Mouse (Mus musculus) midbrain, embryonic 14.5 days (tissue): ENCODE results near the gene Ankfy1. TPM values are rescaled to one million over a fixed set of nuclear protein-coding genes. Genes with fewer than 3 reads are reported as not detected.

Source experiments
- ATAC-seq: fragments of 200-750 bp; cut with Nextera tagmentation; 2 replicates; pipeline ENCODE4 v1.8.0; 2017; ENCODE audit warnings: moderate number of reproducible peaks, moderate library complexity; ENCODE audit not compliant: low FRiP score, low TSS enrichment
- DNase-seq: peaks from one replicate; pipeline ENCODE4 v3.0.0-alpha.2; 2015
- H3K27ac ChIP-seq: fragments of 300-500 bp; sonication (generic); replicated peaks from 2 replicates; pipeline ENCODE4 v1.5.1; 2014; ENCODE audit warnings: mild to moderate bottlenecking, low read depth, low read length, moderate library complexity
- H3K27me3 ChIP-seq: fragments of 300-500 bp; sonication (generic); 2 replicates; pipeline ENCODE4 v1.6.1; 2014; ENCODE audit warnings: low read length, control low read depth, mixed read lengths; ENCODE audit not compliant: control insufficient read depth, insufficient read depth
- H3K36me3 ChIP-seq: fragments of 300-500 bp; sonication (generic); 2 replicates; pipeline ENCODE4 v1.6.1; 2014; ENCODE audit warnings: low read length, control low read depth; ENCODE audit not compliant: control insufficient read depth, insufficient read depth
- H3K4me1 ChIP-seq: fragments of 300-500 bp; sonication (generic); 2 replicates; pipeline ENCODE4 v1.6.1; 2014; ENCODE audit warnings: mild to moderate bottlenecking, antibody characterized with exemption, low read length, control low read depth; ENCODE audit not compliant: control insufficient read depth, insufficient read depth
- H3K4me2 ChIP-seq: fragments of 300-500 bp; sonication (generic); 2 replicates; pipeline ENCODE4 v1.6.1; 2014; ENCODE audit warnings: mild to moderate bottlenecking, low read length, moderate library complexity
- H3K4me3 ChIP-seq: fragments of 300-500 bp; sonication (generic); replicated peaks from 2 replicates; pipeline ENCODE4 v1.5.1; 2014; ENCODE audit warnings: low read depth, low read length
- H3K9ac ChIP-seq: fragments of 300-500 bp; sonication (generic); replicated peaks from 2 replicates; pipeline ENCODE4 v1.6.1; 2014; ENCODE audit warnings: mild to moderate bottlenecking, low read length, moderate library complexity
- H3K9me3 ChIP-seq: fragments of 300-500 bp; sonication (generic); 2 replicates; pipeline ENCODE4 v1.6.1; 2016; ENCODE audit warnings: low read length, control low read depth, mixed read lengths; ENCODE audit not compliant: control insufficient read depth
- WGBS: fragments of 180-500 bp; shearing (Covaris S2); extraction: QIAGEN DNeasy Blood & Tissue Kit; methylation state at CpG from one replicate; pipeline ENCODE4 v1.1.7; 2014; 5-methylcytosine and 5-hydroxymethylcytosine counted together
- polyA plus RNA-seq: library from polyadenylated mRNA; unstranded; fragments of >200 nt; fragmentation: Nextera tagmentation; extraction: Ambion mirVana; gene quantifications from 2 replicates; pipeline ENCODE4 v1.2.1, GENCODE M21; 2014

Ankfy1 gene
- 26.7 and 40.0 TPM in 2 replicates for polyA plus RNA-seq

DNA sequence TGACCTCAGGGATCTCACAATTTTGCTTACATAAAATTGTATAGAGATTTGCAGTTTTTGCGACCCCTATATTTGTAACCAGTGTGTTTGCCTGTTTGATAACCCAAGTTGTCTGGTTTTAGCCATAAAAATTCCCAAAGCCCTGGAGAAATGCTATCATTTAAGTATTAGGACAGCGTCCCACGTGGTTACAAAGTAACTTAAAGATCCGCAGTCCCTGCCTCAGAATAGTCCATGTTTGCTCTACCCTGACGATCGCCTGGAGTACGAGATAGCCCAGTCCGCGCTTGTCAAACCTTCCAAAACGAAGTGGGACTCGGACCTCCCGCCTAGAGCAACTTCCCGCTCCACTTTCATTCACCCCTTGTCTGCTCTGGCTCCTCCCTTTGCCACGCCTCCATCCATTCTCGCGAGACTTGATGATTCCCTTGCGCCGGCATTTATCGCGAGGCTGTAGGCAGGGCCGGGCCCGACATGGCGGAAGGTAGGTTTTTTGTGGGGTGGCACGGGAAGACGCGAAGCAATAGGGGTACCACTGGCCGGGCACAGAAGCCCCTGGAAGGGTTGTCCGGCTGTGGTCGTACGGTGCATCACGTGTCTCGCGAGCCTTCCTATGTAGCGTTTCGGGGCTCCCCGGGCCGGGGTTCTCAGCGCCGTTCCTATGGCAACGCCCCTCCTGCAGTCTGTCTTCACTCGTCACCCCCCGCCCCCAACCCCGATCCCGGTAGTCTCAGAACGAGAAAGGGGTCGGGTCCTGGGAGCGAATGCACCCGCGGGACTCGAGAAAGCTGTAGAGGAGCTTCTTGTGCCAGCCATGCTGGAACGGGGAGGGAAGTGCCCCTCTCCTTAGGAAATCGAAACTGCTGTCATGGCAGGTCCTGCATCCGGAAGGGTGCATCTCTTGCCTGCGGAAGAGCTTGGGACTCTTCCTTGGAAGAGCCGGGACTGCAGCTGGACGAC, at the start of gene Ankfy1:
Gene Ankfy1 (plus strand): TSS at position 456 of the 960 bp plus-strand sequence.
- peak; percentile 98 for ATAC-seq
- H3K4me1 ChIP-seq, result peaks cover 12% of the 10 kb centered on the region
- under 1% methylated on average over 56 of the region's 56 CpGs for WGBS
- peak within 1 kb of the TSS; percentile 87 for H3K4me2 ChIP-seq
- no peaks in the 10 kb centered on the region for H3K27me3 ChIP-seq
- peak within 1 kb of the TSS; percentile 92 for H3K9ac ChIP-seq
- H3K4me3 ChIP-seq, result peak within 1 kb of the TSS; percentile 70
- H3K9me3 ChIP-seq, result no peaks in the 10 kb centered on the region
- no peaks in the 10 kb centered on the region for H3K36me3 ChIP-seq
- DNase-seq, result peak; percentile 98
- peak within 1 kb of the TSS; percentile 92 for H3K27ac ChIP-seq

DNA sequence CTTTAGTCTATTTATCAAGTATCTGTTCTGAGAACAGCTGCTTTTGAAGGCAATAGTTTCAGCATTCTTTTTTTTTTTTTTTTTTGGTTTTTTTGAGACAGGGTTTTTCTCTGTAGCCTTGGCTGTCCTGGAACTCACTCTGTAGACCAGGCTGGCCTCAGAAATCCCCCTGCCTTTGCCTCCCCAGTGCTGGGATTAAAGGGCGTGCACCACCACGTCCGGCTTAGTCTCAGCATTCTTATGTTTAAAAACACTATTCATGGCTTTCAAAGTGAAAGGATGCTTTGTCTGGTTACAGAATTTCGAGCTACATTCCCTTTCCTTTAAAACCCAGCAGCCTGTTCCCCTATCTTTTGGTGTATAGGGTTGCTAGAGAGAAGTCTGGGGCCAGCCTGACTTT, 47.1 kb upstream of the Ankfy1 start:
- DNase-seq, result no peak
- ATAC-seq, result no peak
- H3K36me3 ChIP-seq, result no peaks in the 10 kb centered on the region
- H3K4me2 ChIP-seq, result no peak overlapping the region
- WGBS, result 8% methylated on average over 4 of the region's 4 CpGs
- no peak overlapping the region for H3K4me3 ChIP-seq
- no peak overlapping the region for H3K27ac ChIP-seq
- H3K27me3 ChIP-seq, result no peaks in the 10 kb centered on the region
- H3K9ac ChIP-seq, result no peak overlapping the region
- no peaks in the 10 kb centered on the region for H3K9me3 ChIP-seq
- no peaks in the 10 kb centered on the region for H3K4me1 ChIP-seq

DNA sequence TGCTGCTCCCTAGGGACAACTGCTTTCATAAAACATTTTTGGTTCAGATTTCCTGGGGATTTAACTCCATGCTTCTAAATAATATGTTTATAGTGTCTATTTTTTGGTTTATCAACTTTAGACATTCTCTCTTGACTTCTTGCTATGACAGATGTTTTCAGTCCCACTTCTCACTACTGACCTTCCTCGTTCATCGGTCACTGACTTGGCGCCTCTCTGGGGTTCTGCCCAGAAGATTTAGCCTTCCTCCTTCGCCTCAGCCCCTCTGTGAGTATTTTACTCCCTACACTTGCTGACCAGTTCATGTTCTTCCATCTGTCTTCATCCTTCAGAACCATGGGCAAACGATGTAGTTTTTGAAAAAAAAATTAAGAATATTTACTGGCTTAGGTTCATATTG, 44.4 kb upstream of the Ankfy1 start:
- Histone ChIP-seq H3K9ac (no peak overlapping the region), H3K27ac (no peak overlapping the region), H3K4me3 (no peak overlapping the region), H3K4me2 (no peak overlapping the region), H3K36me3 (no peaks in the 10 kb centered on the region), H3K9me3 (no peaks in the 10 kb centered on the region), H3K4me1 (no peaks in the 10 kb centered on the region), H3K27me3 (no peaks in the 10 kb centered on the region)
- WGBS, result 93% methylated on average over 5 of the region's 5 CpGs
- no peak for DNase-seq
- no peak for ATAC-seq

DNA sequence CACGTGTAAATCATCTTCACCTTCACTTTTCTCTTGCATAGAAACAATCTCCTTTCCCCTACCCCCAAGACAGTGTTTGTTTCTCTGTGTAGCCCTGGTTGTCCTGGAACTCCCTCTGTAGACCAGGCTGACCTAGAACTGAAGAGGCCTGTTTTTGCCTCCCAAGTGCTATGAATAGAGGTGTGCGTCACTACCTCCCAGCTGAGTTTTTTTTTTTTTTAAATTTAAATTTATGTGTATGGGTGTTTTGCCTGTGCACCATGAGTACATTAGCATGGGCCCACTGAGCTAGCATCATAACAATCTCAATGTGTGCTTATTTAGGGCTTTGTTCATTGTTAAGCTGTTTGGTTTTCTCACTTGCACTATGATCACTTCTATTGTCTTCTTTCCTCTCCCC, 39.5 kb upstream of the Ankfy1 start:
- Histone ChIP-seq H3K27ac (no peak overlapping the region), H3K27me3 (no peaks in the 10 kb centered on the region), H3K9ac (no peak overlapping the region), H3K4me1 (no peaks in the 10 kb centered on the region), H3K4me3 (no peak overlapping the region), H3K36me3 (no peaks in the 10 kb centered on the region), H3K9me3 (no peaks in the 10 kb centered on the region), H3K4me2 (no peak overlapping the region)
- 87% methylated on average over 2 of the region's 2 CpGs for WGBS
- no peak for ATAC-seq
- DNase-seq, result no peak

DNA sequence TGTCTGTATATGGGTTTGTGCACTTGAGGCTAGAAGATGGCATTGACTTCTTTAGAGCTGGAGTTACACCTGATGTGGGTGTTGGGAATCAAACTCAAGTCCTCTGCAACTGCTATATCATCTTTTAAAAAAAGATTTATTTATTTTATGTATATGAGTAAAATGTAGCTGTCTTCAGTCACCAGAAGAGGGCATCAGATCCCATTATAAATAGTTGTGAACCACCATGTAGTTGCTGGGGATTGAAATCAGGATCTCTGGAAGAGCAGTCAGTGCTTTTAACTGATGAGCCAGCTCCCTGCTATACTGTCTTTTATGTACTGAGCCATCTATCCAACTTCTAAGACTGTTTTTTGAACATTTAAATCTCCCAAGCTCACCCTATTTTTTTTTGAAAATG, 29.9 kb upstream of the Ankfy1 start:
- DNase-seq (no peak), ATAC-seq (no peak)
- H3K27me3 ChIP-seq, result no peaks in the 10 kb centered on the region
- no peaks in the 10 kb centered on the region for H3K36me3 ChIP-seq
- no peaks in the 10 kb centered on the region for H3K4me1 ChIP-seq
- no peak overlapping the region for H3K4me3 ChIP-seq
- H3K27ac ChIP-seq, result no peak overlapping the region
- H3K9ac ChIP-seq, result no peak overlapping the region
- no peaks in the 10 kb centered on the region for H3K9me3 ChIP-seq
- no peak overlapping the region for H3K4me2 ChIP-seq

DNA sequence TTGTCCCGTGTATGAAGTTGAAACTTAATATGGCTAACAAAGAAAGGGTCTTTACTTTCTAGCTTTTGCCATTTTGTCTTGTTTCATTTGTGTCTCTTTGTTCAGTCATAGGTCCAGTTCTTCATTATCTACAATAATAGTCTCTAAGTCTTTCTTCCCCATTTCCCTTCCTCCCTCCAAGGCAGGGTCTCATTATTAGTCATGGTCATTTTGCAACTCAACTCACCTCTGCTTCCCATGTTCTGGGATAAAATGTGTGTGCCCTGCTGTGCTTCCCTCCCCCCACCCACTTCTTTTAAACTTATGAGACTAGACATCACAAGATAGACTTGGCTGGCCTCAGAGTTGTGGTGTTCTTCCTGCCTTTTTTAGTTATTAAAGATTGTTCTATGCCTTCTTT, 29.4 kb upstream of the Ankfy1 start:
- H3K36me3 ChIP-seq, result no peaks in the 10 kb centered on the region
- no peak overlapping the region for H3K9ac ChIP-seq
- no peaks in the 10 kb centered on the region for H3K27me3 ChIP-seq
- H3K9me3 ChIP-seq, result no peaks in the 10 kb centered on the region
- no peaks in the 10 kb centered on the region for H3K4me1 ChIP-seq
- H3K4me2 ChIP-seq, result no peak overlapping the region
- no peak overlapping the region for H3K4me3 ChIP-seq
- H3K27ac ChIP-seq, result no peak overlapping the region
- ATAC-seq (no peak), DNase-seq (no peak)
- WGBS, result 97% methylated on average over 1 of the region's 1 CpGs

DNA sequence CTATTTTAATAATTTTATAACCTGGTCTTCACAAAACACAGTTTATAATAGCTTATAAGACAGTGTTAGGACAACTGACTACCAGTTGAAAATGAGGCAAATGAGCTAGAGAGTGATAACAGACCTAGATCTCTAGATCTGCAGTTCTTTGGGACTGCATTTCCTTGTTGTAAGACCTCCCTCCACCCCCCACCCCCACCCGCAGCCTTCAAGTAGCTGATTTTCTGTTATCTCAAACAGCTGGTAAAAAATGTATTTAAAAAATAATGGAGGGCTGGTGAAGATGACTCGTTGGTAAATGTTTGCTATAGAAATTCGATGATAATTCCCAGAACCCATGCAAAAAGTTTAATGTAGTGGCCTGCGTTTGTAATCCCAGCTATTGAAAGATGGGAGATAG, 25.2 kb upstream of the Ankfy1 start:
- DNase-seq, result no peak
- no peak for ATAC-seq
- Histone ChIP-seq H3K9me3 (no peaks in the 10 kb centered on the region), H3K4me2 (no peak overlapping the region), H3K36me3 (no peaks in the 10 kb centered on the region), H3K27me3 (no peaks in the 10 kb centered on the region), H3K4me3 (no peak overlapping the region), H3K4me1 (no peaks in the 10 kb centered on the region), H3K9ac (no peak overlapping the region), H3K27ac (no peak overlapping the region)
- WGBS, result 90% methylated on average over 4 of the region's 4 CpGs

DNA sequence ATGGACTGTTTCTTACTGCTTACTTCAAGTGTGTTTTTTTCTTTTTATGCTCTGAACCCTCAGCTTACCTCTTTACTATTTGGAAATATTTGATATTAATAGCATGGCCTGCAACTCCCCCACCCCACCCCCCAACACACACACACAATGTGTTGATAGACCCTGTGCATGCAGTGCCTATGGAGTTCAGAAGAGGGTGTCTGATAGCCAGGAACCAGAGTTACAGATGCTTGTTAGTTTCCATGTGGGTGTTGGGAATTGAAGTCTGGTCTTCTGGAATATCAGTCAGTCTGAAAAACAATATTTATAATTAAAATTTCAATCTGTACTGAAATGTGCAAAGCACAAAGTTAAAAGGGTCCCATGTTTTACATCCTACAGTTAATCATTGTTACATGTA, 19.2 kb upstream of the Ankfy1 start:
- H3K9ac ChIP-seq, result no peak overlapping the region
- no peak for ATAC-seq

More for the DNA sequence above, 19.2 kb upstream of the Ankfy1 start:
- no peak overlapping the region for H3K4me3 ChIP-seq
- no peaks in the 10 kb centered on the region for H3K27me3 ChIP-seq
- no peak for DNase-seq
- 0 out of 2 replicates have a peak, but pooled peaks cover 3% of the 10 kb centered on the region for H3K36me3 ChIP-seq
- no peak overlapping the region for H3K27ac ChIP-seq
- no peaks in the 10 kb centered on the region for H3K4me1 ChIP-seq
- no peak overlapping the region for H3K4me2 ChIP-seq
- no peaks in the 10 kb centered on the region for H3K9me3 ChIP-seq
